Mouse (Mus musculus): ENCODE measurements around the gene Wdr12. TPM values are rescaled to one million over a fixed set of nuclear protein-coding genes. Genes with fewer than 3 reads are reported as not detected.

Wdr12 gene
- total RNA-seq, 2 experiments from 2014 or later, result 27.1 to 33.0 TPM

Other genes with a start within 250 kb of the Wdr12 start
- 10 to 100 TPM; 59.0 to 59.5 TPM for gene Fam117b, start 185.6 kb downstream of the Wdr12 start, total RNA-seq (2021)
- gene Ica1l, start 55.5 kb downstream of the Wdr12 start, total RNA-seq (2021), result 10 to 100 TPM; 43.2 to 47.4 TPM
- 10 to 100 TPM; 26.7 to 27.1 TPM for gene Carf, start 398 bp downstream of the Wdr12 start, total RNA-seq (2021)
- 10 to 100 TPM; 15.5 to 19.0 TPM for gene Nbeal1, start 82.0 kb upstream of the Wdr12 start, total RNA-seq (2021)
- gene Cyp20a1, start 244.7 kb upstream of the Wdr12 start, total RNA-seq (2021), result 10 to 100 TPM; 14.2 to 14.6 TPM

Measured in left cerebral cortex, postnatal 10 days (tissue).